Mouse (Mus musculus): ENCODE results near the gene Rheb.

DNA sequence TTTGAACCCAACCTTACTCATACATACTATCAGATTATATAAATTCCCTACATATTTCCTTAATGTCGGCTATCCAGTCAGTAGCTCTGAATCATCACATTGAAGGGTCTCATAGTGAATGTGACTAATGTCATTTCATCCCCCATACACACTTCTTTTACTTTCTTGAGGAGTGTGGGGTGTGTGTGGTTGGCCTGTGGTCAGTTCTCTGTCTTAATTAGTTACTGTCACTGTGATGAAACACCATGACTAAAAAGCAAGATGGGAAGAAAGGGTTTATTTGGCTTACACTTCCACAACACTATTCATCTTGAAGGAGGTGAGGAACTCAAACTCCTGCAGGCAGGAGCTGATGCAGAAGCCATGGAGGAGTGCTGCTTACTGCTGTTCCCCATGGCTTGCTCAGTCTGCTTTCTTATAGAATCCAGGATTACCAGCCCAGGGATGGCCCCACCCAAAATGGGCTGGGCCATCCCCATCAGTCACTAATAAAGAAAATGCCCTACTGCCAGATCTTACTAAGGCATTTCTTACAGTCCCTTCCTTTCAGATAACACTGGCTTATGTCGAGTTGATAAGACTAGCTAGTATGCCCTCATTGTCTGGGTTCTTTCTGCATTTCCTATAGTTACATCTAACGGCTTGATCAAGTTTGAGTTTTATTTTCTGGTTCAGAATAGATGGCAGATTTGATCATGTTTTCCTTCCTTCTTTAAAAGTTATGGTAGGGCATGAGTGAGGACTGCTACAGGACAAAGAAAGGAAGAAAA lies 17.5 kb upstream of the Rheb start:
- TF ChIP-seq CTCF (conservative IDR thresholded peaks at IDR 0.05; ENCODE audit: low read length): no peak
- TF ChIP-seq POU5F1 (IDR thresholded peaks at IDR 0.05; ENCODE audit: borderline replicate concordance, low read length): no peak
- TF ChIP-seq NANOG (IDR thresholded peaks at IDR 0.05; ENCODE audit: borderline replicate concordance, low read length): no peak

All from E14TG2a.4 (cell line).